Mouse (Mus musculus) CD4-positive helper T cell, adult 2 months (primary cell): ENCODE measurements around the gene Tapt1.
A peak's percentile ranks its signal among the peaks of the same experiment; 100 is the strongest.

ENCODE experiments used
- DNase-seq: peaks from one replicate; pipeline ENCODE4 v3.0.0-alpha.2; 2012; ENCODE audit warnings: low read depth, missing footprints, low spot score

The Tapt1 gene

DNA sequence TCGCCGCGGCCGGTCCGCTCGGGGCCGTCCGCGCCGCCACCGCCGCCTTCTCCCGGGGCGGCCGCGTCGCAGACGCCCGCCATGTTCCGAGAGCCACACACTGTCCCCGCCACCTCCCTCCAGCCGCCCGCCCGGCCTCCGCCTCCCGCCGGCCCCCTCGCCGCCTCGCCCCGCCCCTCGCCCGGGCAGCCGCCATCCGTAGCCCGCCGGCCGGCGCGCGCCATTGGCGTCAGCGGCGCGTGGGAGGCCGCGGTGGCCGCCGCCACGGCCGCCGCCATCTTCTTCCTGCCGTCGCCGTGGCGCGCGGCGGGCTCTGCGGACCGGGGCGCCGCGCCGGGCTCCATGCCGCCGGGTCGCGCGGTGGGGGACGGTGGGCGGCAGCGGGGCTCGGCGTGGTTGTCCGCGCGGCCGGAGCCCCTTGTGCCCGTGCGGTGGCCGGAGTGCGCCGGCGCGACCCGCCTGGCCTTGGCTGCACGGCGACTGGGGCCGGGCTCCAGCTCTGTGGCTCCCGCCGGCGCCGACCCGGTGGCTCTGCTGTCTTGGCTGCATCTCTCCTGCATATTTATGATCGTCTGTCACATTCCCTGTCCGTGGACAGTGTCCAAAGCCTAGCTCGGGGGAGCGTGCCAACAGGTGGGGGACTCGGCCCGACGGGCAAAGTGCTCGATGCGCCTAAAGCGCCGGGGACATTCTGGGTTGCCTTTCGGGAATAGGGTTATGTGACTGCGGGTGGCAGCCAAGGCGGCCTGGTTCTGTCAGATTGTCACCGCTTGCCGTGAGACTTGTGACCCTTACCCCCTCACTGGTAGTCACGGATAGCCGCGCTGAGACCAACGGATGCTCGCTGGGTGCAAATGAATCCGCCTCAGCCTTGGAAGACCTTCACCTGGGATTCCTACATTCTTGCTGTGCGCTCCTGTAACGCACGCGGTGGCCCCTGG, at the start of gene Tapt1:
Gene Tapt1, minus strand, starts transcription at position 106 of the 941 bp plus-strand sequence.
- DNase-seq, result peak; percentile 86

GRCm38 (mm10) chr5:44271564-44271963, 45.1 kb upstream of the Tapt1 start:
- DNase-seq, result no peak

DNA sequence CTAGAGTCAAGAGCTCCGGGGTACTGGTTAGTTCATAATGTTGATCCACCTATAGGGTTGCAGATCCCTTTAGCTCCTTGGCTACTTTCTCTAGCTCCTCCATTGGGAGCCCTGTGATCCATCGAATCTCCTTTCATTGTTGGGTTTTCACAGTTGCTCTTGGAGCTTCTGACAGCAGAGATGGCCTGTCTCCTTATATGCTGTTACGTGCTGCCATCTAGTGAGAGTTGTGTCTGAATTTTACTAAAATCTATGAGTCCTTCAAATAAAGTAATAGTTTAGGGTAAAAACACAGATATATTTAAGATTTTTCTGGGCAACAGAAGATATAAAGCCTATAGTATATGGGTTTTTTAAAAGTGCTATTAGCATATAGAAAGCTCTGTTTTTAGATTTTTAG, 42.1 kb upstream of the Tapt1 start:
- DNase-seq, result peak; percentile 26

- no peak for DNase-seq
Observed at GRCm38 (mm10) chr5:44261691-44262090, 35.3 kb upstream of the Tapt1 start.

GRCm38 (mm10) chr5:44261172-44261571, 34.7 kb upstream of the Tapt1 start:
- no peak for DNase-seq

GRCm38 (mm10) chr5:44259678-44260077, 33.3 kb upstream of the Tapt1 start:
- DNase-seq, result no peak

DNA sequence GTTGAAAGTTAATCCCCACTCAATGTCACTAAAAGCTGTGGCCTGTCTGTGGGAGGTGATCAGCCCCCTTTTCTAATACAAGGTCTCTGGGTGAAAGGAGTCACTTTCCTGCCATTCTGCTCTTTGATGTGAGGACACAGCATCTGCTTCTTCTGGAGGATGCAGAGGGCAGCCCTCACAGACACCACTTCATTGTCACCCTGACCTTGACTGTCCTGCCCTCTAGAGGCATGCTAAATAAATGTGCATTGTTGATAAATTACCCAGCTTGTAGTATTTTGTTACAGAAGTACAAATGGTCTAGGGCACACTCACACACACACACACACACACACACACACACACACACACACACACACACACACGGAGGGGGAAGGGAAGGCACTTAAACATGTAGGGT, 31.7 kb upstream of the Tapt1 start:
- DNase-seq, result peak; percentile 42

- no peak for DNase-seq
Observed at GRCm38 (mm10) chr5:44257401-44257800, 31.0 kb upstream of the Tapt1 start.

DNA sequence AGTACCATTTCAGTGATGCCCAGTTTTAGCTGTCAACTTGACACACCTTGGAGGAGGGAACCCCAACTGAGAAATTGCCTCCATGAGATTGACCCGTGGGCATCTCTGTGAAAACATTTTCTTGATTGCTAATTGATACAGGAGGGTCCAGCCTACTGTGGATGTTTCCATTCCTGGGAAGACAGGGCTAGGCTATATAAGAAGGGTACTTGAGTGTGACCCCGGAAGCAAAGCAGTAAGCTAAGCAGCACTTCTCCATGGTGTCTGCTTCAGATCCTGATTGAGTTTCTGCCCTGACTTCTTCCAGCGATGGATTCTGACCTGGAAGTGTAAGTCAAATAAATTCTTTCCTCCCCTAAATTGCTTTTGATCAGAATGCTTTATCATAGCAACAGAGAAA, 30.1 kb upstream of the Tapt1 start:
- no peak for DNase-seq

GRCm38 (mm10) chr5:44255756-44256398, 29.5 kb upstream of the Tapt1 start:
- DNase-seq, result no peak

DNA sequence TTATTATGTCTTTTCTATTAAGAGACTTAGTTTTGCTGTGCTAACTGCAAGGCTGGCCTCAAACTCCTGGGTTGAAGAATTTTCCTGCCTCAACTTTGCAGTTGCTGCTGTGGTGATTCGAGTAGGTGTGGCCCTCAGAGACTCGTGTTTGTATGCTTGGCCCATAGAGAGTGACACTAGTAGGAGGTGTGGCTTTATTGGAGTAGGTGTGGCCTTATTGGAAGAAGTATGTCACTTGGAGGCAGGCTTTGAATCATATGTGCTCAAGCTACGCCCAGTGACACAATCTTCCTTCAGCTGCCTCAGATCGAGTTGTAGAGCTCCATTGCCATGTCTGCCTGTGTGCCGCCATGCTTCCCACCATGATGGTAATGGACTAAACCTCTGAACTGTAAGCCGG, 27.0 kb upstream of the Tapt1 start:
- DNase-seq, result no peak

GRCm38 (mm10) chr5:44252395-44252794, 26.0 kb upstream of the Tapt1 start:
- DNase-seq, result no peak

GRCm38 (mm10) chr5:44250211-44250955, 24.0 kb upstream of the Tapt1 start:
- DNase-seq, result no peak

- no peak for DNase-seq
Observed at GRCm38 (mm10) chr5:44249363-44249762, 22.9 kb upstream of the Tapt1 start.

DNA sequence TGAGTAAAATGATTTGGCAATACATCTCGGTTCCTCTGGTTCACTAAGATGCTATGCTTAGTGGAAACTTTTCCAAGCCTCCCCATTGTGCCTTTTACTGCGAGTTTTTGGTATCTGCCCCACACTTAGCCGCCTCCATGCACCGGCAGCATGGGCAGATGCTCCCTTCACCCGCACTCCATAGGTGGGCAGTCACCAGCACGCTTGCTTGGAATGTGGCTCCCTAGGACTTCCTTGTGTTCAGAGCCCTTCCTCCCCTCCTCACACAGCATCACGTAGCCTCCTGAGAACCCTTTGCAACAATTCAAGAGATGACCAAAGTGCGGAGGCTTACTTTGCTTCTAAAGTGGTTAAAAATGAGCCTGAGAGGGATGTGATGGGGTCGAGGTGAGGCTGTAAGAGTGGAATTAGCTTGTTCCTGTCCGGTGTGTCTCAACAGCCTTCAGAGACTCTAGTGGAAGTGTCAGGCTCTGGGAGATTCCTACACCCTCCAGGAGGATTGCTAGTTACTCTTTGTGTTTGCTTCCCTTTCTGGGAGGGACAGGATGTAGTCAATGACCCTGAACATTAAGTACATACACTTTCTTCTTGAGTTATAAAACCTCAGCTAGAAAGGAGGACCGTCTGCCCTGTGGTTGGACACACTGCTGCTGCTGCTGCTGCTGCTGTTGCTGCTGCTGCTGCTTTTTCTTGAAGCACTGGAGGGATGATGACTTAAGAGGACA, 20.2 kb upstream of the Tapt1 start:
- no peak for DNase-seq

DNA sequence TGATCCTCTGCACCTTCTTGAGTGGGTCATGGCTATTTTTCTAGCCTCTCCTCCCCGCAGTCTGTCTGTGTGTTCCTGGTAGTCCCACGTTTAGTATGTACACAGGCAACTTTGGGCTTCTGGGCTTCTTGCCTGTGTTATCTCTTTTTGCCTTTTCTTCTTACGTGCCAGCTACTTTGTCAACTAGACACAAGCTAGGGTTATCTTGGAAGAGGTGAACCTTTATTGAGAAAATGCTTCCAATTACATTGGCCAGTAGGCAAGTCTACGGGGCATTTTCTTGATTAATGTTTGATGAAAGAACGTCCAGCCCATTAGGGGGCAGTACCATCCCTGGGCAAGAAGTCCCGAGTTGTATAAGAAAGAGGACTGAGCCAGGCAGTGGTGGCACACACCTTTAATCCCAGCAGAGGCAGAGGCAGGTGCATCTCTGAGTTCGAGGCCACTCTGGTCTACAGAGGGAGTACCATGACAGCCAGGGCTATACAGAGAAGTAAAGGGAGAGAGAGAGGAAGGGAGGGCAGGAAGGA, 18.5 kb upstream of the Tapt1 start:
- DNase-seq, result no peak

DNA sequence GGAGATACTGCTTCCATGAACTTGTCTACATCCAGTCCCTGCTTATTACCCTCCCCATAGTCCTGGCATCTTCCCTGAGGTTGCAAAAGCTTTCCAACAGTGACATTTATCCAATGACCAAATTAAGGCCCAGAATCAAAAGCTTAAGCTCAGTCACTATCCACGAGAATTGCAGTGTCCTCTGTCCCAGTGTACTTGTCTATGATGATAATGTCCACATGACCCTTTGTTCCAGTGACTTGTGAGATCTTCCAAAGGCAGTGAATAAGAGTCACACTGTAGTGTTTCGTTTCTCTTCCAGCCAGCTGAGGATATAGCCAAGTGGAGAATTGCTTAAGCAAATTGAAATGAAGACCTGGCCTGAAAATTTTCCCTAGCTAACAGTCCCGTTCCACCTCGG, 16.4 kb upstream of the Tapt1 start:
- no peak for DNase-seq

GRCm38 (mm10) chr5:44241726-44242125, 15.3 kb upstream of the Tapt1 start:
- DNase-seq, result no peak

DNA sequence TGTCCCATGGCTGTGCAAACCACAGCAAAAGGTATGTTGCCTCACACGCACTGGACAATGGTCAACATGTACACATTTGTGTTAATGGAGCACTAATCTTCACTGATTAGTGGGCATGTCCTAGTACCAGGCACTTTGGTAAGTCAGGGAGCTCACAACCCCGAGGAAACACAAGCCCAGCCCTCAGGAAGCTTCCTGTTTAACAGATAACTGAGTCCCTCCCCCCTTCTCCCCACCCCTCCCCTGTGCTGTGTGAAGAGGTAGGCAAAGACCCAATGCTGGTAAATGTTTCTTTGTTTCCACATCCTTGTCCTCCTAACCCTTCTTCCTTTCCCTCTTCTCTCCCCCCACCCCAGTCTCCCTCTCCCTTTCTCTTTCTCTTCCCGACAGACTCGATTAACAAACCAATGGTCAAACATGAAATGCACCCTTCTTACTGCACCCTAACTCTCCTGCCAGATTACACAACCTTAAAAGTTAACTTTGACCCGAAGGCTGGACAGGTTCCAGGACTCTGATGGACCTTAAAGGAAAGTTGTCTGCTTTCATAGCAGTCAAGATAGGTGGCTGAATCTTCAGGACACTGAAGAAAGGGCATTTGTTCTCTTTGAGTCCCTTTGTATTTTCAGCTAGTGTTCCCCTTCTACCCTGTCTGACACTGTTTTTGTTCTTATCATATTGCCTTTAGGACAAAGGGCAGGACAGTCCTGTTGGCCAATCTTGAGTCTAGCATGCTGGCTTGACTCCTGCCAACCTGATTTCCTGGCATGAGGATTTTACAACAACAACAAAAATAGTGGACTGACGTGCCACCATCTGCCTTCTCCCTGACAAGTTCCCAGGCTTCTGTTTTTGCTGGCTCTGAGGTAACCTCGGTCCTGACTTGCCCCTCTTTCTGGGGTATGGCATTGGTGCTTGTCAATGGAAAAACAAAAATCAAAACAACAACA, 13.0 kb upstream of the Tapt1 start:
- peak; percentile 34 for DNase-seq

- no peak for DNase-seq
Observed at GRCm38 (mm10) chr5:44238201-44238600, 11.8 kb upstream of the Tapt1 start.
